Mouse (Mus musculus) cerebellum, adult 9-10 months (tissue): Measurements from ENCODE around the gene Vmn1r135.
"Not testable (repeated sequence)": the region's sequence is repeated elsewhere in the genome, so short reads cannot be mapped to it uniquely, and the experiment has no call there.

Source experiments
- DNase-seq: peaks from one replicate; pipeline ENCODE4 v3.0.0; 2022

Gene Vmn1r135

GRCm38 (mm10) chr7:21832051-21832450, at the start of gene Vmn1r135:
TSS of gene Vmn1r135 (plus strand) at chr7:21832351.
- not testable (repeated sequence) for DNase-seq

GRCm38 (mm10) chr7:21796628-21797027, 35.5 kb upstream of the Vmn1r135 start, which contains the start of gene Gm4177:
TSS of gene Gm4177 (minus strand) at chr7:21796728.
- not testable (repeated sequence) for DNase-seq

- not testable (repeated sequence) for DNase-seq
These were observed 12.0 kb downstream of the Vmn1r135 start, which contains the start of gene Gm5725 for GRCm38 (mm10) chr7:21844167-21844566. TSS of gene Gm5725 (minus strand) at chr7:21844267.
